Mouse (Mus musculus) cortical plate, adult 2 months (tissue): ENCODE data around the gene Borcs7.

ENCODE experiments used
- CTCF ChIP-seq: fragments of 200-500 bp; IDR thresholded peaks from 2 replicates; pipeline ENCODE4 v1.5.1; 2011; ENCODE audit warnings: mild to moderate bottlenecking, control low read depth, low read length; ENCODE audit not compliant: insufficient read depth; ENCODE audit errors: extremely low read depth
- POLR2A ChIP-seq: fragments of 200-500 bp; IDR thresholded peaks from 2 replicates; pipeline ENCODE4 v1.6.1; 2011; ENCODE audit warnings: mild to moderate bottlenecking, low read length, control low read depth; ENCODE audit not compliant: insufficient read depth; ENCODE audit errors: extremely low read depth

GRCm38 (mm10) chr19:46665474-46665873 lies 24.2 kb upstream of the Borcs7 start:
- TF ChIP-seq CTCF (no peak), POLR2A (no peak)
